Mouse (Mus musculus): ENCODE results near the gene D3Ertd254e. TPM values are rescaled to one million over a fixed set of nuclear protein-coding genes. Genes with fewer than 3 reads are reported as not detected.

D3Ertd254e gene
- polyA plus RNA-seq, 1 experiment from 2014 or later: 14.8 TPM

DNA sequence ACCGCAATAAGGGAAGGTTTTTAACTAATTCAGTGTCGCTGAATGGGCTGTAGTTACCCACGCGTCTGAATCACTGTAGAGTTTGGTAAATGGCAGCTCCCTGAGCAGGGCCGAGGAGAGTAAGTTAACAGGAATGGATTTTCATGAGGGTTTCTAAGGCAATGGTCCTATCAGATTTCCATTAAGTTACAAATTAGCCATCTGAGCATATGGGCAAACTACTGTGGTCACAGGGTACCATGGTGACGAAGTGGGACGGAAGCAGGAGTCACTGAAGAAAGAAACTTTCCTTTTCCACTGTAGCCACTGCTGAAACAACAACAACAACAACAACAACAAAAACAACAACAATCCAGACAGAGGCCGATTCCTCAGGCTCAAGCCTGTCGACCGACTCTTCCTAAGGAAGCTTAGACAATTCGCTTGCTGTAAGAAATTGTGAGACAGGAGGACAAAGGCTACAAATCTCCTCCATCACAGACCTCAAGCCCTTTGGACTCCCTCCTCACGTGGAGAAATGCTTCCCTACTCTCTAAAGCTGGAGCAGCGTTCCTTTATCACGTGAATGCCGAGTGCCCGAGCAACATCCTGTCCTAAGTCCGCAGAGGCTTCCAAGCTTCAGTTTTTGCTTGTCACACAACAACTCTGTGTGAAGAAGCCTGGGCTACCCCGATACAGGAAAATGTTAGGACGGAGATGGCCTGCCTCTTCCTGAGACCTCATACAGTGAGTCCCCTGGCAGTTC, 56.9 kb downstream of the D3Ertd254e start:
- peaks cover 9% of the 10 kb centered on the region; the same call in 1 of the 2 replicates for H3K4me1 ChIP-seq (replicated peaks; ENCODE audit: control insufficient read depth, insufficient read depth, low read length)
- no peak overlapping the region for H3K9ac ChIP-seq (replicated peaks; ENCODE audit: low read depth, low read length)
- no peaks in the 10 kb centered on the region for H3K36me3 ChIP-seq (ENCODE audit: control insufficient read depth, insufficient read depth)
- H3K4me2 ChIP-seq (ENCODE audit: low read length): no peak overlapping the region
- H3K27me3 ChIP-seq (replicated peaks; ENCODE audit: control insufficient read depth, insufficient read depth, low read length): no peaks in the 10 kb centered on the region
- no peak overlapping the region for H3K27ac ChIP-seq (ENCODE audit: low read length)
- 64% methylated on average over 19 of the region's 19 CpGs for WGBS
- H3K4me3 ChIP-seq (replicated peaks; ENCODE audit: low read length): no peak overlapping the region
- no peaks in the 10 kb centered on the region for H3K9me3 ChIP-seq (ENCODE audit: control insufficient read depth, low read length)
- no peak for ATAC-seq

DNA sequence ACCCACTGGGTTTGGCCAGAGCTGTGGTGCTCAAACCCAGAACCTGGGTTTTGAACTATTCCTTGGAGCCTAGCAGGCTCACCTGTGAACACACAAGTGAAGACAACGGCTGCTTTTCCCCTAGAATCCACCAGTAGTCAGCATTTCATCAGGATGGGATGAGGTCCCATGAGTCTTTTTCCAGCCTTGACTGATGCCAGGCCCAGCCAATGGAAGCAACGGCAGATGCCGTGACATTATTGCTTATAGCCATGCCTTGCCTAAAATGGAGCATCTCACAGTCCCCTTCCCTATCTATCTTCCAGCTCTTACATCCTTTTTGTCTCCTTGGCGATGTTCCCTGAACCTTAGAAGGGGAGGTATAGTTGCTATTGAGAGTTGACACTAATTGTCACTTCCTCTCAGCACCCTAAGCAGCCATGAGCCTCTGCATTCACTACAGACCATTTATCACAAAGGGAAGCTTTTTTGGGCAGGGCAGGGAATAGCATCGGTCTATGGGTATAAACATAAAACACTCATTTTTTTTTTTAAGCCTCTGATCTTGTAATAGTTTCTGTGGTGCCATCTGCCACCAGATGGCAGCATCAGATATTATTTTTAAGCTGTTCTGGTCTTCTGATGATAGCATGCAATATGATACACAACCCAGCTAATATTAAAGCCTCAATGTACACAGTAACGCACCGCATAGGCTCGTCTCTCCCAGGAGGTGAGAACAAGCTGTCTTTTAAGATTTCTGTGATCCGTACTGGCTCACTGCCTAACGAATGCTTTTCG, 59.1 kb downstream of the D3Ertd254e start:
- Histone ChIP-seq H3K36me3 (ENCODE audit: control insufficient read depth, insufficient read depth) (no peaks in the 10 kb centered on the region), H3K4me2 (ENCODE audit: low read length) (no peak overlapping the region), H3K27me3 (replicated peaks; ENCODE audit: control insufficient read depth, insufficient read depth, low read length) (no peaks in the 10 kb centered on the region), H3K27ac (ENCODE audit: low read length) (no peak overlapping the region), H3K9me3 (ENCODE audit: control insufficient read depth, low read length) (no peaks in the 10 kb centered on the region), H3K4me3 (replicated peaks; ENCODE audit: low read length) (no peak overlapping the region), H3K4me1 (replicated peaks; ENCODE audit: control insufficient read depth, insufficient read depth, low read length) (peaks cover 9% of the 10 kb centered on the region; the same call in 1 of the 2 replicates), H3K9ac (replicated peaks; ENCODE audit: low read depth, low read length) (no peak overlapping the region)
- 46% methylated on average over 11 of the region's 11 CpGs for WGBS
- peak; percentile 88 for ATAC-seq

DNA sequence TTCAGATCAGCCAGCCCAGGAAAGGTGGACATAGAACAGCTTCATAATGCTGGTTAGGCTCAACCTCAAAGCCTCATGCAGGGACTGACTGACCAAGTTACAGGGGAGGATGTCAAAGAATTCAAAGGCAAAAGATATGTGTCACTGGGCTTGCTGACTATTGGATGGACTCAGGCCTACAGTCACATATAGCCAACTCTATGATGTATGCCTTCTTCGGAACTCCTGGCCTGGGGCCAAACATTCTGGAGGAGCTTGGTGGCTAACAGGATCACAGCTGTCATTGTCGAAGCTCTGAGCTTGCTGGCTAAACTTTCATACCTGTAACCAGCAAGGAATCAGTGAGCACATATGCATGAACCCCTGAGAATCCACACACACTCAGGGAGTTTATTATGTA, 60.1 kb downstream of the D3Ertd254e start:
- H3K4me2 ChIP-seq (ENCODE audit: low read length): no peak overlapping the region
- no peak overlapping the region for H3K9ac ChIP-seq (replicated peaks; ENCODE audit: low read depth, low read length)
- ATAC-seq: no peak
- 39% methylated on average over 2 of the region's 2 CpGs for WGBS
- peaks cover 9% of the 10 kb centered on the region; the same call in 1 of the 2 replicates for H3K4me1 ChIP-seq (replicated peaks; ENCODE audit: control insufficient read depth, insufficient read depth, low read length)
- H3K4me3 ChIP-seq (replicated peaks; ENCODE audit: low read length): no peak overlapping the region
- H3K36me3 ChIP-seq (ENCODE audit: control insufficient read depth, insufficient read depth): no peaks in the 10 kb centered on the region
- H3K27ac ChIP-seq (ENCODE audit: low read length): no peak overlapping the region
- H3K27me3 ChIP-seq (replicated peaks; ENCODE audit: control insufficient read depth, insufficient read depth, low read length): no peaks in the 10 kb centered on the region
- H3K9me3 ChIP-seq (ENCODE audit: control insufficient read depth, low read length): no peaks in the 10 kb centered on the region

DNA sequence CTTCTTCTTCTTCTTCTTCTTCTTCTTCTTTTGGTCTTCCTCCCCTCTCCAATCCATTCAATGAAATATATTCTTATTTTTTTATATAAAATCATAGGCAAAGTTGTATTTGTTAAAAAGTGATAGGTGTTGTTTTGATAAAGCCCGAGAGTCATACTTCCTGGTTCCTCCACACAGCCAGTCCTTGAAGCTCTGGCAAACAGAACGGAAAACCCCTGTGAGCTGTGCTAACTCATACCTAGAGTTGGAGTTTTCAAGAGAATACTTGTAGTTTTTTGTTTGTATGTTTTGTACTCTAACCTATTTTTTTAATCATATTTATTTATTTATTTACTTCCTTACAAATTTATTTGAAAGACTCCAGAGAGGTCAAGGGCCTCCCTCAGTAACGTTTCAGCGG, 61.9 kb downstream of the D3Ertd254e start:
- H3K4me3 ChIP-seq (replicated peaks; ENCODE audit: low read length): no peak overlapping the region
- ATAC-seq: no peak
- peaks cover 9% of the 10 kb centered on the region; the same call in 1 of the 2 replicates for H3K4me1 ChIP-seq (replicated peaks; ENCODE audit: control insufficient read depth, insufficient read depth, low read length)
- H3K27me3 ChIP-seq (replicated peaks; ENCODE audit: control insufficient read depth, insufficient read depth, low read length): no peaks in the 10 kb centered on the region
- no peaks in the 10 kb centered on the region for H3K36me3 ChIP-seq (ENCODE audit: control insufficient read depth, insufficient read depth)
- no peak overlapping the region for H3K4me2 ChIP-seq (ENCODE audit: low read length)
- H3K9ac ChIP-seq (replicated peaks; ENCODE audit: low read depth, low read length): no peak overlapping the region
- H3K27ac ChIP-seq (ENCODE audit: low read length): no peak overlapping the region
- 88% methylated on average over 4 of the region's 4 CpGs for WGBS
- H3K9me3 ChIP-seq (ENCODE audit: control insufficient read depth, low read length): no peaks in the 10 kb centered on the region

Other genes with a start within 250 kb of the D3Ertd254e start
- 121 and 131 TPM in 2 replicates for gene Dcun1d1, start 213.6 kb upstream of the D3Ertd254e start, polyA plus RNA-seq (2015; fragmentation: Nextera tagmentation; extraction: Ambion mirVana)
- 29.8 and 34.9 TPM in 2 replicates for gene Mccc1, start 150.3 kb upstream of the D3Ertd254e start, polyA plus RNA-seq (2015; fragmentation: Nextera tagmentation; extraction: Ambion mirVana)
- not detected in 2 replicates for gene Ccdc144b, start 97.5 kb upstream of the D3Ertd254e start, polyA plus RNA-seq (2015; fragmentation: Nextera tagmentation; extraction: Ambion mirVana)
- gene Acad9, start 85.0 kb upstream of the D3Ertd254e start, polyA plus RNA-seq (2015; fragmentation: Nextera tagmentation; extraction: Ambion mirVana): 103 and 106 TPM in 2 replicates
- gene Qrfpr, start 71.3 kb downstream of the D3Ertd254e start, polyA plus RNA-seq (2015; fragmentation: Nextera tagmentation; extraction: Ambion mirVana): 1.7 and 2.2 TPM in 2 replicates